Mouse (Mus musculus): Measurements from ENCODE around the gene Slc25a10. TPM values are rescaled to one million over a fixed set of nuclear protein-coding genes. Genes with fewer than 3 reads are reported as not detected.

Gene Slc25a10
- total and polyA plus RNA-seq, 2 experiments from 2014 or later = 20.5 to 22.8 TPM

DNA sequence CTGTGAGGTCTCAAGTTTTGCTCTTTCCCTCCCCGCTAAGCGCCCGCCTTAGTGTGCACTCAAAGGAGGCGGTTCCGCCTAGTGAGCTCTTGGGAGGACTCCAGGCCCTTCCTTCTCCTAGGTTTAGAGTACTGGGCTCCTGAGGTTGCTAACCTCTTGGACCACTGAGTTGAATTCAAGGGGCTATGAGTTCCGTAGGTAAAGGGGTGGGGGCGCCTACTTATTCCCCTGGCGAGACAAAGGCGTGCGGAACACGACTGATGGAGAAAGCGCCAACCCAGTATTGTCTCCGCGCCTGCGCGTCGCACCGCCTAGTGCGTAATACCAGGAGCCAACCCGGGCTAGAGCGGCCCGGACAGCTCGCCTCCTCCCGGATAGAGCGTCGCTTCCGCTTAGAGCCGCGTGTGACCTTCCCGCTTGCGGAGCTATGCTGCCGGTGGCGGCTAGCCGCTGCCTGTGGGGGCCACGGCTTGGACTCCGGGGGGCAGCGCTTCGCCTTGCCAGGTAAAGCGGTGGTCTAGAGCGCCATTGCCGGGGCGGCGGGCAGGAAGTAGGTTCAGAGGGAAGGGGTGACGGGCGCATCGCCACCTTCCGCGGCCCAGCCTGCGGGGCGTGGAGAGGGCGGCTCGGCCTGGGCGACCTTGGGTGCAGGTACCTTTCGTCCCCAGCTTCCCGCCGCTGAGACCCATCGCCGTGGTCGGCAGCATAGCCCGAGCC is 7.2 kb upstream of the Slc25a10 start, which contains the start of gene Mrpl12:
TSS of gene Mrpl12 (plus strand) at position 349 of the 717 bp plus-strand sequence.
- DNase-seq (peak; percentile 98), ATAC-seq (peak; percentile 99)
- Histone ChIP-seq H3K9me3 (ENCODE audit: low read length) (no peaks in the 10 kb centered on the region), H3K27ac (ENCODE audit: low read depth, low read length) (peak within 1 kb of the TSS; percentile 88), H3K4me3 (ENCODE audit: low read depth, low read length) (peak within 1 kb of the TSS; percentile 85), H3K9ac (peak within 1 kb of the TSS; percentile 88), H3K36me3 (ENCODE audit: insufficient read depth) (peaks cover 63% of the 10 kb centered on the region), H3K4me1 (ENCODE audit: insufficient read depth) (0 out of 2 replicates have a peak, but pooled peaks cover 14% of the 10 kb centered on the region), H3K4me2 (ENCODE audit: low read depth) (peak within 1 kb of the TSS; percentile 78), H3K27me3 (ENCODE audit: insufficient read depth, low read length) (no peaks in the 10 kb centered on the region)
- under 1% methylated on average over 60 of the region's 60 CpGs for WGBS
- TF ChIP-seq CTCF (IDR thresholded peaks at IDR 0.05; ENCODE audit: low read depth) = 0 out of 2 replicates have a peak, but pooled peaks have one; percentile 7

DNA sequence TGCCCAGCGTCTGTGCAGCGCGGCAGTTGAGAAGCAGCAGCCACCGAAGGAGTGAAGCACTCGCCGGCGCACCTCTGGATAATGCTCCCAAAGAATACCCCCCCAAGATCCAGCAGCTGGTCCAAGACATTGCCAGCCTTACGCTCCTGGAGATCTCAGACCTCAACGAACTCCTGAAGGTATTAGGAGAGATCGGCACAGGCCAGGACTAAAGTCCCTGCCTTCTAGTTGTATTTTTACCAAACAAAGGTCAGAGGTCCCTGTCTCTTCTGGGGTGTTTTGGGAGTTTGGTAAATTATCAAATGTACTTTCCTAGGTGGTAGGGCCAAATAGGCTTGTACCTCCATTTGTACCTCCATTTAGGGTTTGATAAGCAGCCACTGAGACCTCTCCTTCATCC is 6.4 kb upstream of the Slc25a10 start:
- Histone ChIP-seq H3K4me1 (ENCODE audit: insufficient read depth) (0 out of 2 replicates have a peak, but pooled peaks cover 14% of the 10 kb centered on the region), H3K4me2 (ENCODE audit: low read depth) (peak overlapping the region; percentile 78), H3K36me3 (ENCODE audit: insufficient read depth) (peaks cover 63% of the 10 kb centered on the region), H3K9me3 (ENCODE audit: low read length) (no peaks in the 10 kb centered on the region), H3K4me3 (ENCODE audit: low read depth, low read length) (peak overlapping the region; percentile 85), H3K9ac (peak overlapping the region; percentile 88), H3K27me3 (ENCODE audit: insufficient read depth, low read length) (no peaks in the 10 kb centered on the region), H3K27ac (ENCODE audit: low read depth, low read length) (peak overlapping the region; percentile 88)
- no peak for TF ChIP-seq CTCF (IDR thresholded peaks at IDR 0.05; ENCODE audit: low read depth)
- 10% methylated on average over 10 of the region's 10 CpGs for WGBS
- no peak for ATAC-seq
- no peak for DNase-seq

DNA sequence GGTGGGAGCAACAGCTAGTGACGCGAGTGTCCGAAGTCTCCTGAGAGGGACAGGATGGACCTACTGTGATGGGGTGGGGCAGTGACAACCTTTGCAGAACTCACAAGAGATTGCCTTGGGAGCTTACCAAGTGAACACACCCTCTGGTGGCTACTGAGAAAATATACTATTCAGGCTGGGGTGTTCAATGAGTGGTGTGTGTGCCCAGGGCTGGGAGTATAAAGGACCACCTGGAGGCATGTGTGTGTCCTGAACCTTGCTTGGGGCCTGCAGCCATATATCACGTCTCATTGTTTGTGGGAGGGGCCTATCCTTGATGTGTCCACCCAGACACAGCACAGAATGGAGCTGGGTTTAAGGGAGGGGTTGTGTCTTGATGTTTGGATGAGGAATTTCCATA is 3.1 kb upstream of the Slc25a10 start:
- H3K27me3 ChIP-seq (ENCODE audit: insufficient read depth, low read length) = no peaks in the 10 kb centered on the region
- TF ChIP-seq CTCF (IDR thresholded peaks at IDR 0.05; ENCODE audit: low read depth) = no peak; the same call in 1 of the 2 replicates
- H3K4me2 ChIP-seq (ENCODE audit: low read depth) = no peak overlapping the region
- H3K9ac ChIP-seq = no peak overlapping the region
- WGBS = 77% methylated on average over 4 of the region's 4 CpGs
- DNase-seq = no peak
- H3K4me1 ChIP-seq (ENCODE audit: insufficient read depth) = peaks cover 31% of the 10 kb centered on the region
- H3K4me3 ChIP-seq (ENCODE audit: low read depth, low read length) = no peak overlapping the region
- ATAC-seq = no peak
- H3K9me3 ChIP-seq (ENCODE audit: low read length) = no peaks in the 10 kb centered on the region
- peaks cover 32% of the 10 kb centered on the region for H3K36me3 ChIP-seq (ENCODE audit: insufficient read depth)
- no peak overlapping the region for H3K27ac ChIP-seq (ENCODE audit: low read depth, low read length)

DNA sequence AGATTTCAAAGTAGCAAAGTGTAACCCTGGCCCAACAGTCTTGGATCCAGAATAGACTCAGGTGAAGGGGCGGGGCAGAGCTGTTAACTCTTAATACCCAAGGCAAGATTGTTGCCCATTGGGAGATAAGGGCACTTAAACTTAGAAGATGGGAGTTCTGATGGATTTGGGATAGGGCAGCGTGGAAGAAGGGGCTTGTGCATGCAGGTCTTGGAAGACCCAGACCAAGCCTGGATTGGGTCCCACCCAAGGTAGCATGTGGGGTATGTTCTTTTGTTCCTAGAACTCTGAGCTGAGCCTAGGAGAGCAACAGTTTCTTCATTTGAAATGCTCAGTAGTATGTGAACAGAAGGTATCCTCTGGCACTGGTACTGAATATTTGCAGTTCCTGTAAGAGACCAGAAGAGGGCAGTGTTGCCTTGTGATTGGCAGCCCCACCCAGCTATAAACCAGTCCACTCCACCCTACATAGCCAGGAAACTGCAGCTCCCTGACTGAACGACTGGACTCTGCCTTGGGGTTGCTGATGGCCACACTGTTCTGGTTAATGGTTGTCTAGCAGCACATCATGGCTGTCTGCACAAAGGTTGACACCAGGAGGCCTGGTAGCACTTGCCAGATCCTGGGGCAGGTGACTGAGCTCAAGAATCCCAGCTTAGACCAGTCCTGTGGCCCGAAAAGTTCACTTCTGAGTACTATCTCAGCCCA is 2.4 kb upstream of the Slc25a10 start:
- Histone ChIP-seq H3K27ac (ENCODE audit: low read depth, low read length) (0 out of 2 replicates have a peak overlapping the region, but pooled peaks have one; percentile 17), H3K27me3 (ENCODE audit: insufficient read depth, low read length) (no peaks in the 10 kb centered on the region), H3K9ac (no peak overlapping the region), H3K4me2 (ENCODE audit: low read depth) (no peak overlapping the region), H3K4me3 (ENCODE audit: low read depth, low read length) (no peak overlapping the region), H3K4me1 (ENCODE audit: insufficient read depth) (peaks cover 25% of the 10 kb centered on the region), H3K9me3 (ENCODE audit: low read length) (no peaks in the 10 kb centered on the region), H3K36me3 (ENCODE audit: insufficient read depth) (peaks cover 31% of the 10 kb centered on the region)
- ATAC-seq (peak; percentile 27), DNase-seq (peak; percentile 84)
- 57% methylated on average over 4 of the region's 4 CpGs for WGBS
- TF ChIP-seq CTCF (IDR thresholded peaks at IDR 0.05; ENCODE audit: low read depth) = peak; percentile 89

DNA sequence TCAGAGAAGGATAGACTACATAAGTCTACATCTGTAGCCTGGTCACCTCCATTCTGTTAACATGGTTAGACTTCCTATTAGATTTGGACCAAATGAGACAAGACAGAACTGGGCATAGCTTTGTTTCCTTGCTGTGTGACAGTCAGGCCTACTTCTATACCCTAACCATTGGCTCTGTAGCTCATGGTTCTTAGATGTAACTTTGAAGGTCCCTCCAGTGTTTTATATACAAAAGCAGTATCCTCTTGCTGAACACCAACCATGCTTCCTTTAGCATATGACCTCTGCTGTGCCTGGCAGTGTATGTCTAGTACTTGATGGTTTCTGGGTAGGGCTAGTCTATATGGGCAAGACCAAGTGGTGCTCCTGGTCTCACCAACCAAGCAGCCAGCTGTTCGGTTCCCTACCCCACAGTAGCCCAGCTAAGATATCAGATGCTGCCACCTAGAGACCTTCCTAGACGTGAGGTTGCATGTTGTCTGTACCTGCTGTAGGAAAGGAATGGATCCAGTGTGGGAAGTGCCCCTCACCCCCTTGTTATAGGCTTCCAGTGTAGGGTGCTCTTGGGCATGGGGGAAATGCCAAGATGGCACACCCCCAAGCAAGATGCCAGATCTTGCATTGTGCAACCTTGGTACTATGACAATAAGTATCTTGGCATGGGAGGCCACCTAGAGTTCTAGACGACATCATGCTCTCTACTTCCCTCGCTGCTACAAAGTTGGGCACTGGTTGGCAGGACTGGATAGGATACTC is 1.2 kb upstream of the Slc25a10 start:
- Histone ChIP-seq H3K27ac (ENCODE audit: low read depth, low read length) (no peak overlapping the region), H3K4me3 (ENCODE audit: low read depth, low read length) (no peak overlapping the region; the same call in 1 of the 2 replicates), H3K4me1 (ENCODE audit: insufficient read depth) (peaks cover 23% of the 10 kb centered on the region), H3K27me3 (ENCODE audit: insufficient read depth, low read length) (no peaks in the 10 kb centered on the region), H3K36me3 (ENCODE audit: insufficient read depth) (peaks cover 43% of the 10 kb centered on the region), H3K9ac (no peak overlapping the region), H3K9me3 (ENCODE audit: low read length) (no peaks in the 10 kb centered on the region), H3K4me2 (ENCODE audit: low read depth) (peak overlapping the region; percentile 96; the same call in 1 of the 2 replicates)
- TF ChIP-seq CTCF (IDR thresholded peaks at IDR 0.05; ENCODE audit: low read depth) = no peak
- WGBS = 28% methylated on average over 4 of the region's 4 CpGs
- no peak for DNase-seq
- ATAC-seq = no peak

DNA sequence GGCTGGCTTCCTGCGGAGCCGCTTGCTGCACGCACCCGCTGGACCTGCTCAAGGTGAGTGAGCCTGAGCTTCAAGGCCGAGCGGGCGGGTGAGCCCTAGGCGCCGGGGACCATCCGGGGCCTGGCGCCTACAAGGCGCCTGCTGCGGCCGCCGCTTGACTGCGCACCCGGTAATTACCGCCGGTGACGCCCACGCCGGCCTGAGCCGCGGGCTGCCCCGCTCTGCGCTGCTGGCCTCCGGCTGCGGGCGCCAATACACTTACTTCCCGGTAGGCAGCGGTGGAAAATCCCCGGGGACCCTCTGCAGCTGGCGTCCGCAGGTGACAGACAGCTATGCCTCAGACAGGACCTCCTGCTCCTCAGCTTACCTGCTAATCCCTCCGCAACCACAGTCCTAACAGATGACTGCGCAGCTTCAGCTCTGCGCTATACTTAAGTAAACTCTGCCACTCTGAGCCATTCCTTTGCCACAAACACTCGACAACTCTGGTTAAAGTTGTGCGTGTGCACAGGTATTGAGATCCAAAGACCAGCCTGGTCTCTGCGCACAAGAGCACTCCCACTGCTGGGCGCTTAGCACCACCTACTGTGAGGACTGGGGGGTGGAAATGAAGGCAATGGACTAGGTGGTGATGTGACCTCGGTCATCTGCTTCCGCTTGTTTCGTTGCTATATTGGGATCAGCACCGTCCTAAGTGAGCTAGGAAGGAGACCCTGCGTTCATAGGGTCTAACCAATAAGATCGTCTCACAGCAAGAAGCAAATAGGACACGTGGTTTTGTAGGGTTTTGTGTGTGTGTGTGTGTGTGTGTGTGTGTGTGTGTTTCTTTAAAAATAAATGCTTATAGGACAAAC is 611 bp downstream of the Slc25a10 start:
- DNase-seq (peak; percentile 65), ATAC-seq (peak; percentile 36)
- peaks cover 17% of the 10 kb centered on the region for H3K4me1 ChIP-seq (ENCODE audit: insufficient read depth)
- peak overlapping the region; percentile 68 for H3K9ac ChIP-seq
- peak; percentile 49 for TF ChIP-seq CTCF (IDR thresholded peaks at IDR 0.05; ENCODE audit: low read depth)
- 2% methylated on average over 48 of the region's 48 CpGs for WGBS
- peak overlapping the region; percentile 96 for H3K4me2 ChIP-seq (ENCODE audit: low read depth)
- H3K36me3 ChIP-seq (ENCODE audit: insufficient read depth) = peaks cover 55% of the 10 kb centered on the region
- no peaks in the 10 kb centered on the region for H3K27me3 ChIP-seq (ENCODE audit: insufficient read depth, low read length)
- H3K4me3 ChIP-seq (ENCODE audit: low read depth, low read length) = peak overlapping the region; percentile 62
- no peaks in the 10 kb centered on the region for H3K9me3 ChIP-seq (ENCODE audit: low read length)
- peak overlapping the region; percentile 48 for H3K27ac ChIP-seq (ENCODE audit: low read depth, low read length)
